Mouse (Mus musculus) v-Abl transformed pro-B cells (cell line): ENCODE data around the gene Golph3l.

ENCODE experiments used
- in situ Hi-C, 2 experiments: fragments of 400-800 bp; cut with MboI; formaldehyde crosslinking; loops; one replicate each; pipeline ENCODE4 v1.15.1; 2025; ENCODE audit not compliant: unreplicated experiment in 2 of 2

Gene Golph3l

DNA sequence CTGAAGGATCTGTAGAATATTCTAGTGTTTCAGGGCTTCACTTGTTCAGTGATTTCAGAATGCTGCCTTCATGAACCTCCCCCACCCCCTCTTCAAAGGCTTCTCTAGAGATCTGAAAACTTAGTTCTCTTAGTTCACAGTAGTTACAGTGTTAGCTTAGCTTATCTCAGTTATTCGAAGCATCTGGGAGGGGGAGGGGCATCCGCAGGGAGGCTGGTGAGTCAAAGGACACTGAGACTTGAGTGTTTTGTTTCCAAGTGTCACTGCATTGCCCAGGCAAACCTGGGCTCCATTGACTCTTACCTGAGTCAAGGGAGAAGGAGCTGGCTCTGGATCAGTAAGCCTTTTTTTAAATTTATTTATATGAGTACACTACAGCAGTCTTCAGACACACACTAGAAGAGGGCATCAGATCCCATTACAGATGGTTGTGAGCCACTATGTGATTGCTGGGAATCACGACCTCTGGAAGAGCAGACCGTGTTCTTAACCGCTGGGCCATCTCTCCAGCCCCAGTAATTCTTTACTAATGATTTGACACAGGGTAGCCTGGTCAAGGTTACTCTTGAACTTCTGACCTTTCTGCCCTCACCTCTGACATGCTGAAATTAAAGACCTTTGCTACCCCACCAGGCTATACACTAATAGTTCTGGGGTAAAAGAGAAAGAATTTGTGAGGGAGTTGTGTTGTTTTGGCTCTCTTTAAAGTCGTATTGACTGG lies 77.5 kb downstream of the Golph3l start:
- in situ Hi-C loops, result loop anchor here in 1 of 2 experiments (25.0 kb wide), 1 partner anchor 596 kb away; the partner anchor contains the start of genes Hist2h2bb, Hist2h3b and Hist2h4

DNA sequence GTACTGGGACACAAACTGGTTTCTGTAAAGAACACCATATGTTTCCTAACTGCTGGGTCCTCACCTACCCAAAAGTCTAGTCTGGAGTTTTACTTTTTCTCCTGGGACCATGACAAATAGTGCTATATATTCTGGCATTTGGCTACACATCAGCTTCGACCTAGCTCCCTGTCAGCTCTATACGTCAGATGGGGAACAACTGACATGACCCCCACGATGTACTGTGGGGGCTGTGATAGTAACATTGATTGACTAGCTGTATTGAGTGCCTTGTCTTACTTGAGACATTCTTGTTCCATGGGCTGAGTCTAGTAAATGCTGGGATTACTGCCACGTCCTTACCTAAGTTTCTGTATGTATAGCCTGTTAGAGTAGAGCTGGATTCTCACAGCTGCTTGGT lies 78.8 kb downstream of the Golph3l start:
- in situ Hi-C loops, result loop anchor here in 1 of 2 experiments (25.0 kb wide), 1 partner anchor 595 kb away; the partner anchor contains the start of genes Hist2h2bb, Hist2h3b and Hist2h4

- in situ Hi-C loops, result loop anchor here in 1 of 2 experiments (25.0 kb wide), 1 partner anchor 594 kb away; the partner anchor contains the start of genes Hist2h2bb, Hist2h3b and Hist2h4
Measured at GRCm38 (mm10) chr3:95668026-95668425, 79.3 kb downstream of the Golph3l start.
